Mouse (Mus musculus) liver, embryonic 14.5 days (tissue): ENCODE data around the gene Sycp2.

ENCODE experiments used
- CTCF ChIP-seq: IDR thresholded peaks from 2 replicates; pipeline ENCODE4 v1.5.1; 2016; ENCODE audit warnings: antibody characterized with exemption, low read depth, control low read depth
- EP300 ChIP-seq: IDR thresholded peaks from 2 replicates; pipeline ENCODE4 v1.6.1; 2016; ENCODE audit warnings: antibody characterized with exemption, low read depth

- TF ChIP-seq CTCF = no peak
- TF ChIP-seq EP300 = no peak
Observed at GRCm38 (mm10) chr2:178329551-178329950, 77.9 kb downstream of the Sycp2 start.
